Mouse (Mus musculus) heart, adult 8-10 months (tissue): ENCODE data around the gene Abcb6. TPM values are rescaled to one million over a fixed set of nuclear protein-coding genes. Genes with fewer than 3 reads are reported as not detected.

ENCODE experiments used
- DNase-seq: peaks from one replicate; pipeline ENCODE4 v3.0.0; 2022; ENCODE audit warnings: low spot score
- total RNA-seq, 4 experiments: library from RNA; stranded (reverse); gene quantifications; 2 replicates each; pipeline ENCODE4 v1.2.4; 2022

Abcb6 gene
- total RNA-seq, result 10 to 100 TPM; 24.7 to 34.9 (median 28.8) TPM

DNA sequence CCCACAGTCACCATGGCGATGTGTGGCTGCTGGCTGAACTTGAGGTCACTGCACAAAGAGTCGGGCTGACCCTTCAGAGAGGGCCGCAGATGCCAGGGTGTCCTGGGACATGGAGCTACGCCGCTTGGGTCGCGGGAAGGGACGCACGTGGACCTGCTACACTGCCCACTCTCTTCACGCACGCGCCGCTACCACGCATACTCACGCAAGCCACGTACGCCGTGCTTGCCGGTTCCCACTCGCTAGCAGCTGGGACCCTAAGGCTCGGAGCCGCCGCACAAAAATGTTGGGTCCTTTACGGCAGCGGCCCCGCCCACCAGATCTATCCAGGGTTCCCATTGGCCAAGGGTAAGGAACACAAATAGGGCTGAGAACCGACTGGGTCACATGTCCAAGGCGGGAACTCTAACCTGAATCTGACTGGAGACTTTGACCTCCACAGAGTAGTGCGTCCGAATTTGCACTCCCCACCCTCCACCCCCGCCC, at the start of gene Abcb6:
Abcb6 (minus strand) TSS at position 288 of the 486 bp plus-strand sequence.
- DNase-seq, result peak; percentile 88

DNA sequence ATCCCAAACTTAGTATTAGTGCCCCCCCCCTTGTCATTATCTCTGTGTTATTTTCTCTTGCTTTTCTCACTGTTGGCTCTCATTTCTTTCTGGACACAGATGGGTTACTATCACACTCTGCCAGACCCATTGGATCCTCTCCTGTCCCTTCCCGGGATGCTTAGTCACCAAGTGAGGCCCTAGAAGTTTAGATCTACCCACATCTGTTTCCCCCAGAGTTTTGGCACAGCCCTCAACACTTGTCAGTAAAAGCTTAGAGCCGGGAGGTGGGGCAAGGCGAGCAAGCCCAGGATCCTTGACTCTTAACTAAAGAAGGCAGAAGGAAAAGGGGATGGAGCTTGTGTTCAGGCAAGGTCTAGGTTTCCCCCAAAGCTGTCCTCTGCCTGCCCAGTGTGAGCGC, 49.0 kb upstream of the Abcb6 start:
- no peak for DNase-seq

DNA sequence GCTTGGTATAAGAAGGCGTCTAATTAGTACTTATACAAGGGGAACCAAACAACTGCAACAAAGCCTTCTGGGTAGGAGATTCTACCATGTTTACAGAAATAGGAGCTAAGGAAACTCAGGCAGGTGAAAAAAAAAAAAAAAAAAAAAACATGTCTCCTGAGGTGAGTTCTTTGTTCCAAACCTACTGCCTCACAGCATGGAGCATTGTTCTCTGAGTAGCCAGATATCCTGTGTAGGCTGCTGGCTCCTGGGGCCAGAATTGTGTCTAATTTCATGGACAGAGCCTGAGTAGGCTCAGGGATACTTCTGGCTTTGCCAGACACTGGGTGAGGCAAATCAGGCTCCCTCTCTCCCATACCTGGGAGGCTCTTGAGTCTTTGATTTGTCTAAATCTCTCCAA, 47.5 kb upstream of the Abcb6 start:
- DNase-seq, result no peak

DNA sequence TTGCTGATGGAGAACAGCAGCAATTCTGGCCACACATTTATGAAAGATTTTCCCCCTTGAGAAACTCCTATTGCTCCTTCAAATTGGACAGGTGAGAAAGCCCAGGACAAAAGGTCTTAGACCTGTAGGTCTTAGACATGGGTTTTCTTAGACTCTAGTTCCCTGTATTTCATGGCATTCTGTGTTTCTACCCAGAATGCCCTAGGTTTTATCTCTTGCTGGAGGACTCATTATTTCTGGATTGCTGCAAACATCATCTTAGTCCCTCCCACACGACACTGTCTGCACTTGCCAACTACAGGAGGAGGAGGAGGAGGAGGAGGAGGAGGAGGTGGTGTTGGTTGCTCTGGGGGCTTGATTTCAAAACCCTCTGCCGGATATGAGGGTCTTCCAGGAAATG, 45.9 kb upstream of the Abcb6 start:
- DNase-seq, result no peak

DNA sequence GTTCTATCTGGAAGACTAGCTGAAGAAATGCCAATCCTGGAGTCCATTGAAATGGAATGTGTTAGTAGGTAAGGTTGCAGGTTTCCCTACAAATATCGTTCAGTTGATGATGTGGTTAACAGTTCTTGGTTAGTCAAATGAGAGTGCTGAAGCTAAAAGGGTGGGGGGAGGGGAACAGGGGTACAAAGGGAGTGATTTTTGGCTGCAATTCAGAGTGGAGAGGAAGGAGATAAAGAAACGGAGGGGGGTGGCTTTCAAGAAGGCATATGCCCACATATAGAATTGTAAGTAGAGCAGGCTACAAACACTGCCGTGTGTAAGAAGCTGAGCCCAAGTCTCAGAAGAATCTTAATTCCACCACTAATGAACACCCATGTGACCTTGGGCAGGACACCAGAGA, 45.3 kb upstream of the Abcb6 start:
- no peak for DNase-seq

DNA sequence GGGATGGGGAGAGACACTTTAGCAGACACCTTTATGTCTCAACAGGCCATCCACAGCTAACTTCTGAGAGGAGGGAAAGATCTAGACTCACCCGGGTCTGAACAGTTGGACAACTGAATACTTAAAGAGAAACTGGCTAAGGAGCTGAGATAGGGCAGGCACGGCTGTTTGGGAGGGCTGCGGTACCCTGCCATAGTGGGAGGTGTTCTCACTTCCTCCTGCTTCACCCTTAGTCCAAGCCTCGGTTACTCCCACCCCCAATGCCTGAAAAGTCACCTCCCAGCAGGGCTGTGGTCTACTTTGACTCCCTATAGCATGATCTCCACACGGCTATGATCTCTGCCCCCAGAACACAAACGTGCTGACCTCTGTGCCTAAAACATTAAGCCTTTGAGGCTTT, 43.3 kb upstream of the Abcb6 start:
- DNase-seq, result no peak

DNA sequence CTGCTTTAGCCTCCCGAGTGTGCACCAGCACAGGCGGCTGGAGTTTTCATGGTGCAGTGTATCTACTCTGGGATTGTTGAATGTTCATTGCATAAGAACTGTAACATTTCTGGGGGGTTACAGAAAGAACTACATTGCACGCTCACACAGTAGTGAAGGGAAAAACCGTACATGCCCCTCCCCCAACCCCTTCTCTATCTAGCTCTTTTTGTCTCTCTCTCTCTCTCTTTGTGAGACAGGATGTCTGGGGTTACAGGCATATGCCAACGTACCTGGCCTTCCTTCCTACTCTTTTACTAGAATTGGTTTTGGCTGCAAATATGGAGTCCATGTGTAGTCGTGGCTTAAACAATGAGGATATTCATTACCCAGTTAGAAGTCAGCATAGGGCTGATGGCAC, 42.7 kb upstream of the Abcb6 start:
- no peak for DNase-seq

DNA sequence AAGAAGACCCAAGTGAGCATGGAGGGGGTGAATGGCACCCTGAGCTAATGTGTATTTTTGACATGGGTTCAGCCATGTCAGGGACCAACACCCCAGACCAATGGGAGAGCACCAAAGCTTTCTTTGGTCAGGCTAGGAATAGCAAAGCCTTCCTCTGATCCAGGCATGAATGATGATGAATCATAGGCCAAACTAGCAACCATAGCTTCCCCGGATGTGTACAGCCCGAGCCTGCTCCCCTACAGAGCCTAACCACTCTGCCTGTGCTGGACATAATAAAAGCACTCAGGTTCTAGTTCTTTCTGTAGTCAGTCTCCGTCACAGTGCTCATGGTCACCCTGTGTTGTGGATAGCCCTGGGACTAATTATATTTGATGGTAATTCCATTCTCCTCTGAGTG, 41.3 kb upstream of the Abcb6 start:
- no peak for DNase-seq

DNA sequence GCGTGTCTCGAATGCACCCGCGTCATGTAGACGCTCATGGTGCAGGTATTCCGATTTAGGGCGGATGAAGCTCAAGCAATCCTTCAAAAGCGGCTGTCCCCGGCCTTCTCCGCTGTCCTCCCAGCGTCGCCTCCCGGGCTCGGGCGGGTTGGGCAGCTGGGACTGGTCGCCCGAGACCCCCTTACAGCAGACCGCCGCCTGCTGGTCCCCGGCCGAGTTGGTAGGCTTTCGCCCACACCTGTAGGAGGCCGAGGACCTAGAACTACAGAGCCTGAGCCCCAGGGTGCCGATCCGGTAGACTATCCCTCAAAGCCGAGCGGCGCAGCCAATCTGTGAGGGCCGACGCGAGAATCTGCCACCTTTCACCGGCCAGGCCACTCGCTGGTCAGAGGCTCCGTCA, 39.3 kb upstream of the Abcb6 start, which contains the start of gene Tuba4a:
Tuba4a (minus strand) TSS at position 335 of the 400 bp plus-strand sequence.
- no peak for DNase-seq

DNA sequence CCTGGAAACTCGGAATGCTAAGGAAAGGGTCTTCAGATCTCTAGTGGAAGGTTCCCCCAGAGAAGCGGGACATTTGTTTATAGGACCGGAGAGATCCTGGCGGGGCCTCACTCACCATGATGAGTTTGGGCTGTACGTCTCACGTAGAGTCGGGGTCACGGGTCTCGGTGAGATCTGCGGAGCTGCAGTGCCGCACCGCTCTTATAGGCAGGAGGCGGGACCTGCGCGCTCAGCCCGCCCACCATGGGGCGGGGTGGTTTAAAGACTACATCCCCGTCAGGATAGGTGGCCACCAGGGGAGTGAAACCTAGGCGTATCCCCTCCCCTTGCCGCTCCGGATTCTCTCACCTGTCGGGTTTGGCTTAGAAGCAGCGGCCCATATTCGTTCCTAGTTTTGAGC, 38.9 kb upstream of the Abcb6 start:
- DNase-seq, result peak; percentile 89

DNA sequence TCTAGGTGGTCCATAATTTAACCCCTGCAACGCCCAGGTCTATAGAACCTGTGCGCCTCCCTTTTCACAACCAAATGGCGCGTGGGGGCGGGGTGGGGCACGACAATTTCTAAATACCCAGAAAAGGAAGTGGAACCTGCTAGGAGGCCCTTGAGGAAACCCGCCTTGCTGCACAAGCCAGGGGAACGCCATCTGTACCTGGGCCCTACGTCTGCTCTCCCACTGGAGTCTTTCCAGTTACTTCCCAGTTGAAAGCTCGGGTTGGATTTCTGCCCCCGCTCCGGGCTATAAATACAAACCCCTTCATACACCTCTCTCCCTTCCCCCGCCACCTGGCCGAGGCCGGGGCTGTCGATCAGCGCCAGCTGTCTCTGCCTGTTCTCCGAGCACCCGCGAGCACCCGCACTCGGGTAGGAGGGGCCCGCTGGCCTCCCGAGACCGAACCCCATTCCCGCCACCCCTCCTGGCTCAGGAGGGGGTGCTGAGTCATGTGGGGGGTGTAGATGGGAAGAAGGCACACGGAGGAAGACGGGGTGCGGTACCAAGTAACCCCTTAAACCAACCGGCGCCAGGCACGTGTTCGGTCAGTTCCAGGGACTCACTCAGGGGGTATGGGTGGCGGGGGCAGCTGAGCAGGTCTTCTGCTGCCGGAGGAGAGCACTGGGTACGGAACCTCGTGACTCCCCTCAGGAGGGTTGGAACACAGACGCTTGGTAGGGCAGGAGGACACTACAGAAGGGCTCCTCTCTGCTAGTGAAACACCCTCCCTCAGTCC, 38.2 kb upstream of the Abcb6 start:
- peak; percentile 71 for DNase-seq

DNA sequence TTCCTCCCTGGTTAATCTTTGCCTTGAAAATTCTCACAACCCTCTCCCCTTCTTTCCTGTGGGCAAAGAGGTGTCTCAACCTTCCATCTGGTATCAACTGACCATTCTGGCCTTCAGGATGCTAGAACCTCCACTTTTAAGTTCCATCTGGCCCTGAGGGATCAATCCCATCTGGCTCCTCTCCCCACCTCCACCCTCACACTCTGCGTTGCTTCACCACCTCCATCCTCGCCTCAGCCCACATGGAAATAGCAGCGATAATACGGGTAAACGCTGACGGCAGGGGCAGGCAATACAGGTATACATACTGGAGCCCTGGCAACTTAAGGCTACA, 37.7 kb upstream of the Abcb6 start:
- no peak for DNase-seq

DNA sequence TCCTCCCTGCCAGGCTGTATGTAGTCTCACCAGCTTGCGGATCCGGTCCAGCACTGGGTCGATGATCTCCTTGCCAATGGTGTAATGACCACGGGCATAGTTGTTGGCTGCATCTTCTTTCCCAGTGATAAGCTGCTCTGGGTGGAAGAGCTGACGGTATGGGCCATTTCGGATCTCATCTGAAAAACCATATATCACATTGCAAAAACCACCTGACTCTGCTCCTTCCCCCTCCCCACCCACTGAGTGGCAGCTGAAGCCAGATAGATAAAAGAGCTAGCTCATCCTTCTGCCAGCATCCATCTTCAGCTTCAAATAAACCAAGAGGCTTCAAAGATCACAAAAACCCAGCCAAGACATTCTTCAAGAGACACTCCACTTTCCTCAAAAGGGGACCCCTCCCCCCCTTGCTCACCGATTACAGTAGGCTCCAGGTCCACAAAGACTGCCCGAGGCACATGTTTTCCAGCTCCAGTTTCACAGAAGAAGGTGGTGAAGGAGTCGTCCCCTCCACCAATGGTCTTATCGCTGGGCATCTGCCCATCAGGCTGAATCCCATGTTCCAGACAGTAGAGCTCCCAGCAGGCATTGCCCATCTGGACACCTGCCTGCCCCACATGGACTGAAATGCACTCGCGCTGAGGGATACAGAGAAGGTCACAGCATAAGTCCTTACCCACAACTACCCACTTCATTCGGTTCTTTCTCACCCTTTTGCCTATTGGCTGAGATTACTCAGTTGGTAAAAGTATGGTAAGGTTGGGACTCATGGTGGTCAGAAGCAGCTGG, 36.8 kb upstream of the Abcb6 start:
- peak; percentile 57 for DNase-seq

DNA sequence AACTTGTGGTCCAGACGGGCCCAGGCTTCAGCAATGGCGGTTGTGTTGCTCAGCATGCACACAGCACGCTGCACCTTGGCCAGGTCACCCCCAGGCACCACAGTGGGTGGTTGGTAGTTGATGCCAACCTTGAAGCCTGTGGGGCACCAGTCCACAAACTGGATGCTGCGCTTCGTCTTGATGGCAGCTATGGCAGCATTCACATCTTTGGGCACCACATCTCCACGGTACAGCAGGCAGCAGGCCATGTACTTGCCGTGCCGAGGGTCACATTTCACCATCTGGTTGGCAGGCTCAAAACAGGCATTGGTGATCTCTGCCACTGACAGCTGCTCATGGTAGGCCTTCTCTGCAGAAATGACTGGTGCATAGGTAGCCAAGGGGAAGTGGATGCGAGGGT, 35.6 kb upstream of the Abcb6 start:
- no peak for DNase-seq

DNA sequence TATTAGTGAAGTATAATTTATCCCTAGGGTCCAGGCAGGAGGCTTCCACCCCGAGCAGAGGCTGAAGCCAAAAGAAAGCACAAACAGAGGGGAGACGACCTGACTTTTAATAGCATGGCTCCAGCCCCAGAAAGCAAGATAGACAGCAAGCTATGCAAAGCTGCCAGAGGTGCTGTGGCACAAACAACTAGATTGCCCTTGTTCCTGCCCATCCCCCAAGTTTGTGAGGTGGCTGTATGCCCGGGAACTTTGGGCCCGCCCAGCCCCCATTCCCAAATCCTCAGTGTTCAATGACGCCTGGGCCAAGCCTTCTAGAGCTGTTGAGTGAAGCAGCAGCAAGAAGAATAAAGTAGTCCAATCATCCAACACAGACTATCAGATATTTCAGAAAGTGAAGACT, 34.7 kb upstream of the Abcb6 start:
- peak; percentile 79 for DNase-seq

DNA sequence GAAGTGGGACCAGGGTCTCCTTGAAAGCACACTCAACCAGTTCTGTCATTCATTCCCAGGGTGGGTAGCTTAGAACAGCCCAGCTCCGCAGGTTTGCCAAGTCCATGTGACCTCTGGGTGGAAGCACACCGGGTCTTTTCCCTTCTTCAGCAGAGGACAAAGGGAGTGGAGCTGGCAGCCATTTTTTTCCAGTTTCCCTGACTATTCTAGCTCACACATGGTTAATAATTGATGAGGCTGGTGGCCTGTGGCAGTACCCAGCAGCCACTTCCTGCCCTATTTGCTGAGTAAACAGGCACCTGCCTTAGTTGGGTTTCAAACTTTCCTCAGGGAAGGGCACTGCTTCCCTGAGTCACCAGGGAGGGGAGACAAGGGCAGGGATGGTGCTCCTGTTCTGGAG, 34.2 kb upstream of the Abcb6 start:
- DNase-seq, result no peak

DNA sequence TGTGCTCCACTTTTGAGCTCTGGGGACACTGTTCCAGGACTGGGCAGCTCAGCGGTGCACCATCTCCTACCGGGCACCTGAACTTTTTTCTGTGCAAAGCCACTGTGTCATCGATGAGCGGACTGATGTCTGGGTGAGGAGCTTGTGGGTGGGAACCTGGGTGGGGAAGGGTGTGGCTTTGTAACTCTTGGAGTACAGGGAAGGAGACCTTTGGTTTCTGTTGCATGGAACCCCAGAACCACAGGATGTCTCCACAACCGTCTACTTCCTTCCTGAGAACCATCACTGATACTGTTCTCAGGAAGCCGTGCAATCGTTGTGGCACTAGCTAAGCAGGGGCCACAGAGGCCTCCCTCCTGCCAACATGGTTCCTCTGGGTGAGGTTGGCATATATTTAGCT, 32.9 kb upstream of the Abcb6 start:
- DNase-seq, result no peak

DNA sequence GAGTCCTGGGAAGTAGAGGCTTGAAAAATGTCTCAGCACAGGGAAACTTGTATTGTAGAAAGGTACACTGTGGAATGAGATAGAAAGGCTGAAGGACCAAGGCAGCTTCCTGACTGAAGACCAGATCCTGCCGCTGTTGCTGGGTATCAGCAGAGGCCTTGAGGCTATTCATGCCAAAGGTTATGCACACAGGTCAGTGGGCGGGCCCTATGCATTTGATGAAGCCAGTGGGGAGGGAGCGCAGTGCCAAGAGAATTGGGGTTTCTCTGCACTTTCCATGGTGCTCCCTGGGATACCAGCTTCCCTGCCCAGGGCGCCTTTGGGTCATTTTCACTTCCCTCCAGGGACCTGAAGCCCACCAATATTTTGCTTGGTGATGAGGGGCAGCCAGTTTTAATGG, 32.4 kb upstream of the Abcb6 start:
- DNase-seq, result no peak

DNA sequence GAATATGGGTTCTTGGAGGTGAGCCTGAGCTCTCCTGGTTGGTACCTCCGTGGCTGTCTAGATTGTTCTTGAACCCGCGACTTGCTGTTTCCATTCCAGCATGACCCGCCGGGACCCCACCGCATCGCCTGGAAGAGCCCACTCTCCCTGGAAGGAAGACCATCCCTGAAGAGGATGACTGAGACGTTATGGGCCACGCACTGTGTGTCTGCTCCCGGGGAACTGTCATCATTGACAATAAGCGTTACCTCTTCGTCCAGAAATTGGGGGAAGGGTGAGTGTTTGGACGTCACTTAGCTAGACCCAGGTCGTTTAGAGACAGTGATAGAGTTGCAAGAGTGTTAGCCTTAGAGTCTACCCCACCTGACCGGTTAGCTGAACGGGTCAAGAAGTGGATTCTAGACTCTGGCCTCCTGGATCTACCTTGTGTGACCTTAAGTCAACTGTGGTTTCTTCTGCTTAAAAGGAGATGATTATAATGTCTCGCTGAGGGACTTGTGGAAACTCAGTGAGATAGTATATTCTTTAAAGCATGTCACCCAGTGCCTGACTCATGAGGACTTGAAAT, 31.0 kb upstream of the Abcb6 start:
- no peak for DNase-seq

DNA sequence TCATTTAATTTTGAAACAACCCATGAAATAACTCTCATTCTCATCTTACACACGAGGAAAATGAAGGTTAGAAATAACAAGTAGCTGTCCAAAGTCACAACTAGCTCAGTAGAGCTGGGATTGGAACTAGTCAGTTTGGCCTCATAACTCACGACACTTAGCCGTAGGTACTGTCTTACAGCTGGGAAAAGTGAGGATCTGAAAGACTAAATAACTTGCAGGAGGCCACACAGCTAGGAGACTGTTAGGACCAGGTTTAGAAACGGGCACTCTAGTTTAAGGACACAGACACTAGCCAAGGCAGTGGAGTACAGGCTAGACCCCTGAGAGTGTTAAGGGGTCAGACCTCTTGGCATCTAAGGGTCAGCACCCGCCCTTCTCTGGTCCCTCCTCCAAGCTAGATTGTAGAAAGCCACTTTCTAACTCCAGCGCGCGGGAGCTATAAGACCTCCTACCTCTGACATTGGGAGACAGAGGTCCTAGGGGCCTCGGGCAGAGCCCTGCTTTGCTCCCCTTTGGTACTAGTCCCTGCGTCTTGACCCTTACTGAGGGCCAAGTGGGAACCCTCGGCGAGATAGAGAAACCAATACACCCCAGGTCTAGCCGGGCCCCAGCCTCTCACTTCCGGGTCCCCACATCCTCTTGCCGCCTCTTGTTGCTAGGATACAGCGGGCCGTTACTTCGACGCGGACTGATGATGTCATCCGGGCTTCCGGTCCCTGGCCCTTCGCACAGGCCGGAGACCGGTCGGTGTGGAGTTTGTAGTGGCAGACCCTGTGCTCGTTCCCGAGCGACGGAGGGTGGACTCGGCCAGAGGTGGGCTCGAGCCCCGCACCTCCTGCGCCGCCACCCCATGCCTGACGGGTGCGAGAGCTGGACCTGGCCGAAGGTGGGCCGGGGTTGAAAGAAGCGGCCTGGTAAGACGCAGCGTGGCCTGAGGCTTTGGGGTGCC, 30.2 kb upstream of the Abcb6 start, which contains the start of the genes Glb1l and Stk16:
Glb1l (minus strand) TSS at position 678 of the 952 bp plus-strand sequence.
Stk16 (plus strand) TSS at position 703 of the 952 bp plus-strand sequence.
- DNase-seq, result peak; percentile 97

DNA sequence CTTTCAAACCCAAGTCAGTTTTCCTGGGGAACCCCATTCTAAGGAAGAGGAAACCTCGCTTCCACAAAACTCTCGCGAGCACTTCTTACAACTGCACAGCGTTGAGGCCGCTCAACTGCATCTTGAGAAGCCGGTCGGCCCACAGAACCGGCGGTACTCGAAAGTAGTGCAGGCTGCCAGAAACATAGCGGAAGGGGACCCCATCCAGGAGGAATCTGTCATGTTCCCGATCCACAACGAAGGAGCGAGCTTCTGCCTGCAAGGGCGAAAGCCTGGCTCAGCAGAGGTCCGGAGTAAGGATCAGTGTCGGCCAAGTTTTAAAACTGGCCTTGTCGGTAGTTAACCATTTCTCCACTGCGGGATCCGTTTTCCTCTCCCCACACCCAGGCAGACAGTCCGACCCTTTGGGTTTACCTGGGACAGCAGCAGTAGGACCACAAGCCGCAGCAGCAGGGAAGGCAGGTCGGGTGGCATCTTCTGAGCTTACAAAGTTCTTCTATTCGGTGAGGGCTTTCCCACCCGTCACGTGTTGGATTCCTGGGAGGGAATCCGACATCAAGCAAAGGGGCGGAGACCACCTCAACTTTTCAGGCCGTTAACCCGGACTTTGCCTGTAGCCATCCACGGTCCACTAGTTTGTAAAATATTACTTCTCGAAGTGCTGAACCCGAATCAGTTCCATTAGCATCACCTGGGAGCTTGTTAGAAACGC, 28.9 kb upstream of the Abcb6 start:
- DNase-seq, result no peak
